Mouse (Mus musculus) lung, postnatal 0 days (tissue): ENCODE results near the gene 1500011B03Rik.

ENCODE experiments used
- CTCF ChIP-seq: IDR thresholded peaks from 2 replicates; pipeline ENCODE4 v1.5.1; 2016; ENCODE audit warnings: antibody characterized with exemption, mild to moderate bottlenecking
- EP300 ChIP-seq: IDR thresholded peaks from 2 replicates; pipeline ENCODE4 v1.6.1; 2016; ENCODE audit warnings: antibody characterized with exemption, mild to moderate bottlenecking, control low read depth

GRCm38 (mm10) chr5:114767185-114767584, 56.1 kb downstream of the 1500011B03Rik start:
- TF ChIP-seq CTCF: no peak
- no peak for TF ChIP-seq EP300
